Mouse (Mus musculus): Measurements from ENCODE around the gene Hist3h2ba.

GRCm38 (mm10) chr11:58922420-58922819 lies 26.3 kb upstream of the Hist3h2ba start:
- TF ChIP-seq CTCF (IDR thresholded peaks at IDR 0.05; ENCODE audit: extremely low read depth, insufficient read depth, low read length) (no peak), POLR2A (IDR thresholded peaks at IDR 0.05; ENCODE audit: extremely low read depth, insufficient read depth, low read length) (no peak)
